Mouse (Mus musculus) left cerebral cortex, postnatal 10 days (tissue): ENCODE results near the gene Dgcr6. TPM values are rescaled to one million over a fixed set of nuclear protein-coding genes. Genes with fewer than 3 reads are reported as not detected.

ENCODE experiments used
- DNase-seq, 2 experiments: peaks; one replicate each; pipeline ENCODE4 v3.0.0; 2021 to 2022; ENCODE audit warnings: low spot score in 2 of 2, mixed read lengths in 1 of 2; ENCODE audit errors: extremely low spot score in 1 of 2
- intact Hi-C: fragments of 180-260 bp; cut with DNase I; formaldehyde crosslinking; loops from one replicate; pipeline ENCODE4 v1.15.1; 2025
- total RNA-seq, 2 experiments: library from RNA; stranded (reverse); gene quantifications; 2 replicates each; pipeline ENCODE4 v1.2.3; 2021

Dgcr6 gene
- total RNA-seq, 2 experiments from 2014 or later = 111 to 120 TPM

DNA sequence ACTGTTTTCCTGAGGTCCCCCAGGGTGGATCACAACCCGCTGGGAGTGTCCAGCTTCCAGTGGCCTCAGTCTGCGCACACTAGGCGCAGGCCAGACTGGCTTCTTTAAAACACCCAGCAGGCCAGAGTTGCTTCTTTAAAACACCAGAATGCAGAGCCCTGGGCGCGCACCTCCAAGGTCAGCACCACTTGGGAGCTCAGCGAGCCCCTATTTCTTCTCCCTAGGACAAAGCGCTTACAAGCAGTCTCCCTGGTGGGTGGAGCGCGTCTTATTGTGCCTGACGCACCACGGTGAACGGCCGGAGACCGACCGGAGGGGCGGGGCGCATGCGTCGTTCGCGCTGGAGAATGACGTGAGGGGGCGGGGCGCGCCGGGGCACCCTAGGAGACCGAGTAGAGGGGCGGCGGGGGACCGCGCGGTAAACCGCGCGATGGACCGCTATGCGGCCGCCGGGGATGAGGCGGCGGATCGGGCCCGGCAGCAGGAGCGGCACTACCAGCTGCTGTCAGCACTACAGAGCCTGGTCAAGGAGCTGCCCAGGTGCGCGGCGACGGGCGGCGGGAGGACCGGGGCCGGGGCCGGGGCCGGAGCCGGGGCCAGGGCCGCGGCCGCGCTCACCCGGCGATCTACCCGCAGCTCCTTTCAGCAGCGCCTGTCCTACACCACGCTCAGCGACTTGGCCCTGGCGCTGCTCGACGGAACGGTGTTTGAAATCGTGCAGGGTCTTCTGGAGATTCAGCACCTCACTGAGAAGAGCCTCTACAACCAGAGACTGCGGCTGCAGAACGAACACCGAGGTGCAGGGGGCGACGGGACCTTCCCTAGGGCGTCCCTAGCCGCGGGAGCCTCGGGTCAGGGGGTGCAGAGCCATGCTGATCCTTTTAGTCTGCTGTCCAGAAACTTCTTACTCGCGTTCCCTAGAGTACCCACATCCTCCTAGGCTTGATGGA, 13.7 kb downstream of the Dgcr6 start:
- intact Hi-C loops = no loop called here
- peak; percentile 90 to 97 for DNase-seq

- peak in 1 of 2 experiments; percentile 14 for DNase-seq
- intact Hi-C loops = no loop called here
These were observed 16.2 kb downstream of the Dgcr6 start for GRCm38 (mm10) chr16:18068653-18069376.

DNA sequence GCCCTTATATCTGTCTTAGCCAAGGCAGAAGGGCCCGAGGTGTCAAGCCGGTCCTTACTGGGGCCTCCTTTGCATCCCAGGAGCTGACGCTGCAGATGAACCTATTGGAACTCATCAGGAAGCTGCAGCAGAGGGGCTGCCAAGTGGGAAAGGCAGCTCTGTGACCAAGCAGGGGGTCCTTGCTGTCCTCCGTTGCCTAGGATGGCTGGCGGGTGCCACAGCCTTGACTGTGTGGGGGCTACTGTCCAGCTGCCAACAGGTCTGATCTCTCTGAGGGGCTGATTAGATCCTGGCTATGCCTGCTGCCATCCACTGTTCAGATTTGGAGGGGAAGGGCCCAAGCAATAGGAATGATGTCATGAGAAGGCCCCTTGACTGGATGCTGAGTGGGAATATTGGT, 18.1 kb downstream of the Dgcr6 start:
- intact Hi-C loops = no loop called here
- peak in 1 of 2 experiments; percentile 22 for DNase-seq

DNA sequence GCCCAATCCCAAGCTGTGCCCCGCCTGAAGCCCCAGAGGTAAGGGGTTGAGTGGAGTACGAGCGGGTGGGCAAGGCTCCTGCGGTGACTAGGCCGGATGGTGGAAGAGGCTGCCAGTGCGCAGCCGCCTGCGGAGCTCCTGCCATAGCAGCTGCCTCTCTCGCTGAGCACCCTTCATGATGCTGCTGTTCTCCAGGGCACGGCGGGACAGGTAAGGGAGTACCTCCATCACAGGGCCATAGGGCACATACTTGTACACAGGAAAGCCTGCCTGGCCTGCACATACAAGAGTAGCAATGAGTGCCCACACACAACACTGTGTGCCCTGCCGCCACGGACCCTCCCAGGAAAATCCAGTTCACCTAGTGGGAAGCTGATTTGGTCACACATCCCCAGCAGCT, 19.4 kb downstream of the Dgcr6 start:
- peak in 1 of 2 experiments; percentile 22 for DNase-seq
- intact Hi-C loops = no loop called here

DNA sequence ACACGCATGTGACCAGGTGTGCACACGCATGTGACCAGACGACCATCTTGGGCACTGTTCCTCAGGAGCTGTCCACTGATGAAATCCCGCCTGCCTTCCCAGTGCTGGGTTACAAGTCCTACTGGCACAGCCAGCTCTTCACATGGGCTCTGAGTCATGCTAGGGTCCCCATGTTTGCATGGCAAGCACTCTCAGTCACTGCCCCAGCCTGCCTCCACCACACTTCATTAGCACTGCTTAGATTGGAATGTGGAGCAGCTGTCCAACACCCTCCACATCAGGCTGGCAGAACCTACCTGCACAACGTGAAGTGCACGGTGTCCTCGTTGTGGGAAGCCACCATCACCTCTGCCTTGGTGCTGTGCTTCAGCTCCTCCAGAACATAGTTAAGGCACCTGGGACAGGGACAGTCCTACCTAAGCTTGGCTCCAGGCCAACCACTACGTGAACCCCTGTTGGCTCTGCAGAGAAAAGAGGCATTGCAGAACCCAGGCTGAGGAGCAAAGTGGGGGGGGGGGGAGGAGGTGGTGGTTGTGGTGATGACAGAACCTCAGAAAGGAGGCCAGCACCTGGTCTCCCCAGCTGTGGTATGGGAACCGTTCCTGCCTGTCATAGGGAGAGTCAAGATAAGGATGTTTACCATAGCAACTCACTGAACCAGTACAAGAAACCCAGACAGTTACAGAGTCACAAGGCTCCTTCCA, 20.8 kb downstream of the Dgcr6 start:
- intact Hi-C loops = no loop called here
- no peak for DNase-seq

DNA sequence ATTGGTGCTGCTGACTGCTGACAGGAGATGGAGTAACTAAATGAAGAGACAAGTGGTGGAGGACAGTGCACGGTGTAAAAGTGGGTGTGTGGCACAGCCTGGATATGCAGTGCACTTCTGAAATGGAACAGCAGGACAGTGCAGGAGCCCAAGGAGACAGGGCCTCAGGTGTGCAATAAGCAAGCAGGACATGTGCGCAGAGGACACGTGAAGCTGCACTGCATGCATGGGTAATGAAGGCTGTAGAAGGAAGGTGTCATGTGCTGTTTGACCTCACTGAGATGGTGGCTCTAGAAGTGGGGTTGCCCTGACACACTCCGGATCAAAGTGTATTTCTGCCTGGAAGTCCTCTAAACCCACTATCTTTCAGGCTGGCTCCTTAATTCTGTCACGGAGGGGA, 22.0 kb downstream of the Dgcr6 start:
- intact Hi-C loops = no loop called here
- DNase-seq = no peak

DNA sequence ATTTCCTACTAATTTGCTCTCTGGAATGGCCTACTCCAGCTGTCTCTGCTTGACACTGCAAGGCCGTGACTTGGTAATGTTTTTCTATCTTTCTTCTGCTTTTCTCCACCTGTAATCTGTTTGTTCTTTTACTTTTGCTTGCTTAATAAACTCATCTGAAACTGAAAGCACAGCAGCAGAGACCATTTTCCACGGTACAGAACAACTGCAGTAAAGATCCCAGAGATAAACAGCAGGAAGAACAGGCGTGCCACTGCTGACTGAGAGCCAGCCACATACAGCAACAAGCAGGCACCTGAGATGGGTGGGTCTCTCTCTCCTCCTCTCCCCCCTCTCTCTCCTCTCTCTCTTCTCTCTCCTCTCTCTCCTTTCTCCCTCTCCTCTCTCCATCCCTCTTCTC, 22.5 kb downstream of the Dgcr6 start:
- intact Hi-C loops = no loop called here
- DNase-seq = peak in 1 of 2 experiments; percentile 1

DNA sequence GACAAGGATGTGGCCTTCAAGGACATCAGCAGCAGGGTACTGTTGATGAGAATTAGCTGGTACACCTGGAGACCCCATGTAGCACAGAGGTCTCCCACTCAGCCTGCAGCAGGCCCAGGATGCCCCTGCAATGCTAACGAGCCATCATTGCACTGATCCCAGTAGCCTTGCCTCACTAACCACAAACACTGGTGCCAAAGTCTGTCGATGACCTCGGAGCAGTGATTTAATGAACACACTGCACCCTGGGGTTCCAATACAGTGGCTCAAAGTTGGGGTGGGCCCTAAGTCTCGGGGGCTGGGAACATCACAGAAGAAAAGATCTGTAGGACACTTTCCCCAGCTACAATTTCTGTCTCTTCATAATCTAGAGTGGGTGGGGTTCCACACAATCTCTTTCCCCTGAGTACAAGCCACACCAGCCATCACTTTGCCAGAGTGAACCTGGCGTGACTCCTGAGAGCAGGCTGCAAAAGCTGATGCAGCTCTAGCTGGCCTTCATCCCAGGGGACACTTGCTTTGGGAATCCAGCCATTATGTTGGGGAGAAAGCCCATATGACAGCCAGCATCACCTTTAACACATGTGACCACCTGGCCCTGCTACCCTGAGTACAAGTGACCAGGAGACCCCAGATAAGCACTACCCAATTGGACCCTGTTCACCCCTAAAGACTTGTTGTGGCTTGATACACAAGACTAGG, 25.8 kb downstream of the Dgcr6 start:
- intact Hi-C loops = no loop called here
- DNase-seq = no peak

DNA sequence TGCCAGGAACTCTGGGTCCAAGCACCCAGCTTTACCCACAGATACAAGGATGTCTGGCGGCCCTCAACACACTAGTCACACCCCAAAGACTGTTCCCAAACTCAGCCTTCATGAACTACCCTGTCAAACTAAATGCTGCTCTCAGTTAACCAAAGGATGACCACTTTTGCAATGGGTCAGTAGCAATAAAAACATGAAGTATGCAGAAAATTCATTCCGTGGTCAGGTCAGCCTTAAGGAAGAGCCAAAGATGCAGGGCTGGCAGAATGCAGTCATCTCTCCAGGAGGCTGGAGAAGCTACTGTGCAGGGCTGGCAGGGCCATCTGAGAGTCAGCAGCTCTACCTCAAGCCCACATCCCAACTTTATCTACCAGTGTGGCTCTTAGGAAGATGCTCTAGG, 26.6 kb downstream of the Dgcr6 start:
- intact Hi-C loops = no loop called here
- DNase-seq = no peak

GRCm38 (mm10) chr16:18080171-18080570, 27.5 kb downstream of the Dgcr6 start:
- intact Hi-C loops = no loop called here
- DNase-seq = no peak

- intact Hi-C loops = no loop called here
- peak in 1 of 2 experiments; percentile 40 for DNase-seq
These were observed 28.6 kb downstream of the Dgcr6 start for GRCm38 (mm10) chr16:18081149-18081827.

- intact Hi-C loops = no loop called here
- DNase-seq = no peak
These were observed 29.6 kb downstream of the Dgcr6 start for GRCm38 (mm10) chr16:18082291-18082690.

- intact Hi-C loops = no loop called here
- peak; percentile 69 to 73 for DNase-seq
These were observed 30.7 kb downstream of the Dgcr6 start for GRCm38 (mm10) chr16:18083231-18083951.

DNA sequence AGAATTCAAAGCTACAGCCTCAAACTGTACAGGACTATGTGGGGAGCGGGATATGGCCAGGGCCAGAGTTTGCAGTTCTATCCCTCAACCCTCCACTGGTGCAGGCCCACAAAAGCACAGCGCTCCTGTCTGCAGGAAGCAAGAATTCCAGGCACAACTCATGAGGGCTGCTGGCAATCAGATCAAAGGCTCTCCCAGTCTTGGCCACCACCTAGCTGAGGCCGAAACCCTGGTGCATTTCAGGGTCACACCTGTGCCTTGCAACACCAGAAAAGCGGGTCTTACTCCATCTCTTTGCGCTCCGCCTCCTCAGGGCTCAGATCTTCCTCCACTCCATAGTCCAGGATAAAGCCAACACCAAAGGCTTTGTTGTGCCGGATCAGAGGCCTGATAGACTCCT, 31.6 kb downstream of the Dgcr6 start:
- DNase-seq = no peak
- intact Hi-C loops = no loop called here

DNA sequence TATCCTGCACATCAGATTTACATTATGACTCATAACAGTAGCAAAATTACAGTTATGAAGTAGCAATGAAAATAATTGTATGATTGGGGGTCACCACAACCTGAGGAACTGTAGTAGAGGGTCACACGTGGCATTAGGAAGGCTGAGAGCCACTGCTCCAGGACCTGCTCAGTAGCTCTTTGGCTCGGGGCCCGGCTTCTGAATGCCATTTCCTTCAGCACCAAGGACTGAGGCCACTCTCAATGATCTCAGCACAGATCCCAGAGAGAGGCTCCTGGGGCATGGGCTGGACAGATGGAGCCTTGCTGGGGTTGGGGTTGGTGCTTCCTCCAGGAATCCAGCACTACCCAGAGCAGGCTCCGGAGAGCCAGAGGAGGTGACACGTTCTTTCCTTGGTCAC, 34.4 kb downstream of the Dgcr6 start:
- intact Hi-C loops = no loop called here
- no peak for DNase-seq

DNA sequence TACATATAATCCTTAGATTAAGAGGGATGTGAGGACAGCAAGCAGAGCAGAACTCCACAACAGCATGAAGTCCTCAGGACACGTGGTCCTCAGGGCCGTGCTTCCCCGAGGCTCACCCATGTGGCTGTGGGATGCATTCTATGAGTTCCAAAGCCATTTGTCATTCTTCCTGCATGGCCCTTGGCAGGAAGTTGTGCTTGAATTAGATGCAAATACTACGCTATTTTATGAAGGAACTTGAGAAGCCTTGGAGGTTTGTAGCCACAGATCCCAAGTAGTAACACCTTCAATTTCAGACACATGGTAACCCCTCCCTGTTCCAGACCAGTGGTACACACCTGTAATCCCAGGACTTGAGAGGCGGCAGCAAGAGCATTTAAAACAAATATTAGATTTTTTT, 43.7 kb downstream of the Dgcr6 start:
- no peak for DNase-seq
- intact Hi-C loops = no loop called here

GRCm38 (mm10) chr16:18102816-18103215, 50.2 kb downstream of the Dgcr6 start:
- no peak for DNase-seq
- intact Hi-C loops = no loop called here

DNA sequence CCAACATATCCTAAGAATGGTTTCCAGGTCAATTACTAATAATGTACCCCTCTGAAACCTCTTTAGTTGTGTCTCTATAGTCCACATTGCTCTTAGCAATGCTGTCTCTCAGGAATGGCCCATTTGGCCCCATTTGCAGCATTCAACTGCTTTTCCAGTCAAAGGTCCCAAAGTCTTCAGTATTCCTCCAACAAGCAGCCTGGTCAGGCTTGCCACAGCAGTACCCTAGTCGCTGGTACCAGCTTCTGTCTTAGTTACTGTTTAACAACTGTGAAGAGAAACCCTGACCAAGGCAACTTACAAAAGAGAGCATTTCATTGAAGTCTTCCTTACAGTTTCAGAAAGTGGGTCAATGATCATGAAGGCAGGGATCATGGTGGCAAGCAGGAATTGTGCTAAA, 50.7 kb downstream of the Dgcr6 start:
- no peak for DNase-seq
- intact Hi-C loops = no loop called here
